Mouse (Mus musculus): ENCODE results near the gene Spns2.

The Spns2 gene

DNA sequence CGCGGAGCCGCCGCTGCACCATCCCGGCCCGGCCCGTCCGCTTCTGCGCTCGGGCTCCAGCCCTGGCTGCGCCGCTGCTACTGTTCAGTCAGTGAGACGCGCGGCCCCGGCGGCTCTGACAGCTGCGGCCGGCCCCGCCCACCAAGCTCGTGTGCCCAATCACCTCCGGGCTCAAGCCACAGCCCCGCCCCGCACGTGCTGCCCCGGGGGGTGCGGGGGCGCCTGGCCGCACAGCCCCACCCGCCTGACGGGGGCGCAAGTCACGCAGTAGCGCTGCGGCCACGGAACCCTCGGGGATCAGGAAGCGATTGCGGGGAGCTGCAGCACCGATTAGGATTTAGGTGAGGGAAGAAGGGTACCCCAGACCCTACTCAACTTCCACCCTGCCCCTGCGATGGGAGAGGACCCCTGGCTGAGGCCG is at the start of gene Spns2:
Spns2 (minus strand) TSS at position 24 of the 421 bp plus-strand sequence.
- DNase-seq (ENCODE audit: extremely low read depth, low read depth, low spot score): no peak

GRCm38 (mm10) chr11:72538811-72539210 is 49.1 kb upstream of the Spns2 start:
- no peak for DNase-seq (ENCODE audit: extremely low read depth, low read depth, low spot score)

GRCm38 (mm10) chr11:72538037-72538755 is 48.5 kb upstream of the Spns2 start:
- no peak for DNase-seq (ENCODE audit: extremely low read depth, low read depth, low spot score)

DNA sequence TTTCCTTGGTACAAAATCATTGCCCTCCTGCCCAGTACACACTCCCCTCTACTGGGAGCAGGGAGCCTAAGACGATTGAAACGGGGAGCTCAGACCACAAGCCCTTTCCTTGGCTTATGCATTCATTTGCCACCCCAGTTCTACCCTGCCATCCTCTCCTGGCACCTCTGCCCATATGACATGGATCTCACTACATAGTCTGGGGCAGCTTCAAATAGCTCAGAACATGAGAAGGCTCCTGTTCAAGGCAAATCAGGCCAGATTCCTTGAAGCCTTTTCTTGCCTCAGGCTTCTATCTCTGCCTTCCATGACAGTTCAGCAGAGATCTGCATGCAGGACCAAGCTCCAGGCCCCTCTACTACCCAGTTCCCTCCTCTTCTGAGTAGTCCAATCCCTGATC is 47.8 kb upstream of the Spns2 start:
- DNase-seq (ENCODE audit: extremely low read depth, low read depth, low spot score): no peak

DNA sequence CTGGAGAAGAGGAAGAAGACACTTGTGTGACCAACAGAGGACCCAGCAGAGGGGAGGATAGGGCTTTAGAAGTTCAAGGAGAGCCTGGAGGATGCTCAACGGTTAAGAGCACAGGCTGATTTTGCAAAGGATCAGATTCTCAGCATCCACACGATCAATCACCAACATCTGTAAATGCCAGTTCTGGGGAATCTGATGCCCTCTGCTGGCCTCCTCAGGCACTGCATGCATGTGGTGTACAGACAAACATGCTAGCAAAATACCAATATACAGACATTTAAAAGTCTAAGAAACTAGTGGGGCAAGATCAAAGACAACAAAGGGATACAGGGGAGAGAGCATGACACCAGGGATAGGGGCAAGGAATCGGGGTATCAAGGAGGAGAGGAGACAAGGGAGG is 45.8 kb upstream of the Spns2 start:
- DNase-seq (ENCODE audit: extremely low read depth, low read depth, low spot score): no peak

GRCm38 (mm10) chr11:72532890-72533289 is 43.2 kb upstream of the Spns2 start:
- DNase-seq (ENCODE audit: extremely low read depth, low read depth, low spot score): no peak

GRCm38 (mm10) chr11:72531632-72532031 is 41.9 kb upstream of the Spns2 start:
- DNase-seq (ENCODE audit: extremely low read depth, low read depth, low spot score): no peak

- peak; percentile 62 for DNase-seq (ENCODE audit: extremely low read depth, low read depth, low spot score)
Measured at GRCm38 (mm10) chr11:72531144-72531543, 41.4 kb upstream of the Spns2 start.

DNA sequence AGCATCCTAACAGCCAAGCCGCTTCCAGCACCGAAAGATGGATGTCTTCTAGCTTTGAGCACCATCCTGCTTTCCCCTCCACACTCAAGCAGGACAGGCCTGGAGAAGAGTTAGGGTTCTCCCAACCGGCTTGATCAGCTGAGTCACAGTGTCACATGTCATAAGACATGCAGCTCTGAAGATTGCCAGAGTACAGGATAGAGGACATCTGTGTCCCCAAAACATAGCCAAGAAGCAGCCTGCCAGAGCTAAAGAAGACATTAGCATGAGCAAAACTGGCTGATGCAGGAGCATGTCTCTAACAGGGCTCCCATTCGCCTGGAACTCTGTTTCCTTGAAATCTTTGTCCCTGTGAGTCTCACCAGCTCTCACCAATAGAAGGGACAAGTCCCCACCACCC is 36.5 kb upstream of the Spns2 start:
- no peak for DNase-seq (ENCODE audit: extremely low read depth, low read depth, low spot score)

GRCm38 (mm10) chr11:72523711-72524110 is 34.0 kb upstream of the Spns2 start:
- no peak for DNase-seq (ENCODE audit: extremely low read depth, low read depth, low spot score)

DNA sequence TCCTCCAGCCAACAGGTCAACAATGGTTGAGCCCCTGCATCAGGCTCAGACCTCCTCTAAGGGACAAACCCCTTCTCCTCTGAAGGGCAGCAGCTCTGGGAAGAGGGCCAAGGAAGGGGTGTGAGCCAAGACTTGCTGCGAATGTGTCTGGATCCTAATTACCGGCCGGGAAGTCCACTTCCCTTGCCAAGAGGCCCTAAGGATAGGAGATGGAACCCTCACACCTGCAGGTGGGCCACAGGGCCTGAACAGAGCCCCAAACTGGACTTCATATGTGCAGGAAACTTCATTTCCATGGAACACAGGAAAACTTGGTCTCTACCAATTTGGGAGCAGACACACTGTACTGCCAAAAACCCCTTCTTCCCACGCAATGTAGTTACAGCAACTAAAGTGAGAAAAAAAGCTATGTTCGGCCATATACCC is 32.9 kb upstream of the Spns2 start:
- no peak for DNase-seq (ENCODE audit: extremely low read depth, low read depth, low spot score)

DNA sequence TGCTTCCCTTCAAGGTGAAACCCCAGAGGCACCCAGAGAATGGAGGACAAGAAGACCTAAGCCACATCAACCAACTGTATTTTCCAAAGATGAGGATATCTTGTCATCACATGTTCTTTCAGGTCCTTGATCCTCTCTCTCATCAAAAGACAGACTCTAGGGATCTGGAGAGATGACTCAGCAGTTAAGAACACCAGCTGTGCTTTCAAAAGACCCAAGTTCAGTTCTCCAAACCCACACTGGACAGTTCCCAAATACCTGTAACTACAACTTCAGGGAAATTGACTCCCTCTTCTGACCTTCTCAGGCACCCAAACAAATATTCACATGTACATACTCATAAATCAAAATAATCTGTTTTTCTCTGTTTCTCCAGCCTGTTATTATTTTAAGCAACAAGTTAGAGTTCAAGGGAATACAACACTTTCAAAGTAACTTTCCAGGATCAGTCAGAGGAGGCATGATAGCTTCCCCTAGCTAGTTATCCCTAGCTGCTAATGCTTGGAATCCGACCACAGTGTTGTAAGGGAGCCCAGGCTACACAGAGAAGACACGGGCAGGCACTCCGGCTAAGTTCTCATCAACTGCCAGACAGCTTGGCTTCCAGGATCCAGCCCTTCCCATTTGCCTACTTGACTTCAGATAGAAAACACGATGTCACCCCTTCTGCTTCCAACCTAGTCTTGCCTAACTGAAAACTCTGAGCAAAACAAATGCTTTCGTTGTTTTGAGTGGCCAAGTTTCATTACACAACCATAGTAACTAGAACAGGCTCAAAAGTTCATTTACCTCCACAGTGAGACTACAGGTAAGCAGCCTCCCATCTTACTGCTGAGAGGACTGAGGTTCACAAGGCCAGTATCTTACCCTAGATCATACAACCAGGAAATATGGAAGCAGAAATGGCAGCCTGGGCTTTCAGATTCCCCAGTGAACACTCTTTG is 32.2 kb upstream of the Spns2 start:
- DNase-seq (ENCODE audit: extremely low read depth, low read depth, low spot score): no peak

DNA sequence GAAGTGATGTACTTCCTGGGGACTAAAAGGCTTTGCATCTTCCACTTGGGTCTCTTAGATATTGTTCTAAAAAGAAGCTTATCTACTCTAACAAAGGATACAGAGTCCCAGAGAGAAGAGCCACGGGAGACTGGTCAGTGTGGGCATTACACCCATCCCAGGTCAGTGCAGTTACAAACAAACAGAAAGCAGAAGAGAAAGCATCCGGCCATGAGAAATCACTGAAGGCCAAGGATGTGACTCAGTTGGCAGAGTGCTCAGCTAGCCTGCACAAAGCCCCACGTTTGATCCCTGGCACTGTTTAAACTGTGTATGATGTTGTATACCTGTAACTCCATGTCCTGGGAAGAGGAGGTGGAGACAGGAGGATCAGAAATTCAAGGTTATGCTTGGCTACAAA is 30.2 kb upstream of the Spns2 start:
- DNase-seq (ENCODE audit: extremely low read depth, low read depth, low spot score): no peak

DNA sequence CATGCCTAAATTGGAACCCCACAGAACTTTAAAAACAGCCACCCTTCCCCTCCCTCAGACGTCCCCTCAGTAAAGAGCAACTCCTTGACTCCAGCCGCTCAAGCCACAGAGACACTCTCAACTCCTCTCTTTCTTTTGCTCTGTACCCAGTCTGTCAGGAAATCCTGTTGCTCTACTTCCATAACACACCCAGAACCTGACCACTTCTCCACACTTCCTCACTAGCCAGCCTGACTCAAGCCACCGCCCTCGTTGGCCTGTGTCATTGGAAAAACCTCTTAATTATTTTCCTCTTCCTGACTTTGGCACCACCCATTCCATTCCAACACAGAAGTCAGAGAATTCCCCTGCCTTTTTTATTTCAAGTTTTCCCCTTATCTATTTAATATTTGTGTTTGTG is 29.5 kb upstream of the Spns2 start:
- DNase-seq (ENCODE audit: extremely low read depth, low read depth, low spot score): no peak

DNA sequence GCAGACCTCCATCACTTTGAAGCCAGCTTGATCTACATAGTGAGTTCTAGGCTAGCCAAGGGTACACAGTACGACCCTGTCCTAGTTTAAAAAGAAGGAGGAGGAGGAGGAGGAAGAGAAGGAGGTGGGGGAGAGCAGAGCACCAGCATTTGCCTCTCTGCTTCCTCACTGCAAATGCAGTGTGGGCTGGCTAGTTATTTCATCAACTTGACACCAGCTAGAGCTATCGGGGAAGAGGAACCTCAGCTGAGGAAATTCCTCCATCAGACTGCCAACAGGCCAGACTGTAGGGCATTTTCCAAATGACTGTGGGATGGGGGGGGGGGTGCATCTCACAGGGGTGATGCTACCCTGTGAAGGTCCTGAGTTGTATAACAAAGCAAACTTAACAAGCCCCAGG is 28.7 kb upstream of the Spns2 start:
- no peak for DNase-seq (ENCODE audit: extremely low read depth, low read depth, low spot score)

DNA sequence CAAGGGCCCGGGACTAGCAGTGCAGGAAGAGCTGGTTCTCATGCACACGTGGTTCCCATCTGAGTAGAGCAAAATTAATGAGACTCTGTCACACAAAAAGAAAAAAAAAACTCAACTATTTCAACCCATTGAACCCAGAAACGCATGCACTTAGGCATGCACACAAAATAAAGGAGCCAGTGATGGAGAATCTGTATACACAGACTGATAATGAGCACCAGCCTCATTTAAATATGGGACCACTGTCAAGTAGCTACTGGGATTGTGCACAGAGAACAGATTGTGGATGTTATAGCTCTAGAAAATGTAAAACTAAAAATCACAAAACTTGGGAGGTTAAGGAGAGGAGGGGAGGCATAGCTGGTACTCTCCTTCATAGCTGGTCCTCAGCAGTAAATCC is 25.3 kb upstream of the Spns2 start:
- no peak for DNase-seq (ENCODE audit: extremely low read depth, low read depth, low spot score)

GRCm38 (mm10) chr11:72508651-72509050 is 18.9 kb upstream of the Spns2 start:
- no peak for DNase-seq (ENCODE audit: extremely low read depth, low read depth, low spot score)

- DNase-seq (ENCODE audit: extremely low read depth, low read depth, low spot score): no peak
Measured at GRCm38 (mm10) chr11:72507651-72508050, 17.9 kb upstream of the Spns2 start.

DNA sequence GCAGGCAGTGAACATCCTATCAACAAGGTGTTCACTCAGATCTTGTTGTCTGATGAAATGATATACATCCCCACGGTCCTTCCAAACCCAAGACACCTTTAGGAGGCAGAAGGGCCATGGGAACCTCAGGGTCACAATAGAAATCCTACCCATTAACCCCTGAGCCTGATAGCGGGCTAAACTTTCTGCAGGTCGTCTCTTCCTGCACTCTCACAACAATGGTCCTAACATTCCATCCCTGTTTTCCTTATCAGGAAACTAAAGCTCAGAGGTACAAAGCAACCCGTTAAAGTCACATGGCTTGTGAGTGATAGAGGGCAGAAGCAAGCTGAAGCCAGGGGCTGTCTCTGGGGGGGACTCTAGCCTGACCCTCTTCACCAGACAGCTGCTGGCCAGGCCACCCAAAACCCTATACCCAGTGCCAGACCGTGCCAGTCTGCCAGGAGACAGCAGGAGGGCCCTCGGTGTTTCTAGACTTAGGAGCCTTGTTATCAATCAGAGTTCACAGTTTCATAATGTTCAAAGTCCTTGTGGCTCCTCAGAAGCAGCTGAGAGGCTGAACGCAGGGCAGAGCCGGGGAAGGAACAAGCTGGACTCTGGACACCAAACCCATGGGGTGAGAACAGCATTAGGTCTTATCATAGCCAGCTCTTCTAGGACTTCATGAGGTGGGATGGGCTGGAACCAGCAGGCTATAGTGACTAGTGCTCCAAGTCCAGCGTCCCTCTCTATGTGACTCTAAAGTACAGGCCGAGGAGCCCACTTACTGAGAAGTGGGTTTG is 14.5 kb upstream of the Spns2 start:
- no peak for DNase-seq (ENCODE audit: extremely low read depth, low read depth, low spot score)

DNA sequence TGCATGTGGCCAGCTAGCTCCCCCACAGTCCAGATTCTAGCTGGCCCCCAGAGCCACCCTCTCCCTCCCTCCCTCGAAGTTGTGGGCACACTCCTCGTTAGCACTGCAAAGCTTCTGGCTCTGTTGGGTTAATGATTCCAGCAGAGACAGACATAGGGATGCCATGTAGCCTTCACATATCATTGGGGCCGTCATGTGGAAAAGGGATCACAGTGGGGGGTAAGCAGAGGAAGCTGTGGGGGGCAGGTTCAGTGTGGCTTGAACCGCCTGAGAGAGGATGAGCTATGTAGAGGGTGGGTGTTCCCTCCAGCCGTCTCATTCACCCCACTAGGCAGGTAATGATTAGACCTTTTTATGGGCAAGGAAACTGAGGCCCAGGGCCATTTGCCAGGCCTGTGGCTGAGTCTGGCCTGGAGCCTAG is 13.8 kb upstream of the Spns2 start:
- no peak for DNase-seq (ENCODE audit: extremely low read depth, low read depth, low spot score)

GRCm38 (mm10) chr11:72502236-72502635 is 12.5 kb upstream of the Spns2 start:
- no peak for DNase-seq (ENCODE audit: extremely low read depth, low read depth, low spot score)
